Mouse (Mus musculus) intestine, postnatal 0 days (tissue): ENCODE measurements around the gene Fgfr2. TPM values are rescaled to one million over a fixed set of nuclear protein-coding genes. Genes with fewer than 3 reads are reported as not detected.
A peak's percentile ranks its signal among the peaks of the same experiment; 100 is the strongest.

Experiments used
- ATAC-seq: fragments of 200-750 bp; cut with Nextera tagmentation; 2 replicates; pipeline ENCODE4 v1.8.0; 2017; ENCODE audit warnings: mild to moderate bottlenecking, moderate TSS enrichment, moderate library complexity
- H3K27ac ChIP-seq: fragments of 300-500 bp; sonication (generic); 2 replicates; pipeline ENCODE4 v1.5.1; 2014; ENCODE audit warnings: mild to moderate bottlenecking, low read depth, low read length, moderate library complexity
- H3K27me3 ChIP-seq: fragments of 300-500 bp; sonication (generic); replicated peaks from 2 replicates; pipeline ENCODE4 v1.6.1; 2014; ENCODE audit warnings: low read length, mixed read lengths; ENCODE audit not compliant: control insufficient read depth, insufficient read depth
- H3K36me3 ChIP-seq: fragments of 300-500 bp; sonication (generic); 2 replicates; pipeline ENCODE4 v1.6.1; 2014; ENCODE audit warnings: mild to moderate bottlenecking, moderate library complexity; ENCODE audit not compliant: control insufficient read depth, insufficient read depth
- H3K4me1 ChIP-seq: fragments of 300-500 bp; sonication (generic); replicated peaks from 2 replicates; pipeline ENCODE4 v1.6.1; 2014; ENCODE audit warnings: antibody characterized with exemption, low read length, mixed read lengths; ENCODE audit not compliant: control insufficient read depth, insufficient read depth
- H3K4me2 ChIP-seq: fragments of 300-500 bp; sonication (generic); replicated peaks from 2 replicates; pipeline ENCODE4 v1.6.1; 2014; ENCODE audit warnings: low read depth, mild to moderate bottlenecking, moderate library complexity
- H3K4me3 ChIP-seq: fragments of 300-500 bp; sonication (generic); 2 replicates; pipeline ENCODE4 v1.5.1; 2014; ENCODE audit warnings: low read depth, low read length
- H3K9ac ChIP-seq: fragments of 300-500 bp; sonication (generic); 2 replicates; pipeline ENCODE4 v1.6.1; 2014; ENCODE audit warnings: mild to moderate bottlenecking, low read depth, low read length
- H3K9me3 ChIP-seq: fragments of 300-500 bp; sonication (generic); 2 replicates; pipeline ENCODE4 v1.6.1; 2016; ENCODE audit warnings: mixed run types; ENCODE audit not compliant: control insufficient read depth
- CTCF ChIP-seq: sonication (generic); IDR thresholded peaks from 2 replicates; pipeline ENCODE4 v1.5.1; 2016; ENCODE audit warnings: low read depth, mild to moderate bottlenecking, control low read depth, antibody characterized with exemption, moderate library complexity
- WGBS: fragments of 180-500 bp; shearing (Covaris S2); extraction: QIAGEN DNeasy Blood & Tissue Kit; methylation state at CpG from one replicate; pipeline ENCODE4 v1.1.7; 2014; 5-methylcytosine and 5-hydroxymethylcytosine counted together
- polyA plus RNA-seq: library from polyadenylated mRNA; unstranded; fragments of >200 nt; fragmentation: Nextera tagmentation; extraction: Ambion mirVana; gene quantifications from 2 replicates; pipeline ENCODE4 v1.2.1, GENCODE M21; 2015

Gene Fgfr2
- polyA plus RNA-seq, 1 experiment from 2014 or later = 29.5 TPM

DNA sequence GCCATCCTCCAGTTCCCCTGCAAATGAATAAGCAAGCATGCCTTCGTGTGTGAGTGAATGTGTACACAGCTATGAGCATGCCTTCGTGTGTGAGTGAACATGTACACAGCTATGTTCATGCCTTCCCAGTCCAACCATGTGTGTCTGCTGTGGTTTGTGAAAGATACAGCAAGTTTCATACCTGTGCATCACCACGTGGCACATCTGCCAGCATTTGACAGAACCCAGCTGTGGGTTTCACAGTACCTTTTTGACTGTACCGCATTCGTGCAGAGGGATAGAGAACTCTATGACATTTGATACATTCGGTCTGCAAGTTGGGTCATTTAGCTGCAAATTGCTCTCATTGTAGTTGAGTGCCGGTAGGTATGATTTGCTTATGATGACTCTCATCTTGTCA is 1808.7 kb downstream of the Fgfr2 start:
- no peaks in the 10 kb centered on the region for H3K4me1 ChIP-seq
- no peaks in the 10 kb centered on the region for H3K36me3 ChIP-seq
- no peak for ATAC-seq
- no peak overlapping the region for H3K27ac ChIP-seq
- H3K4me3 ChIP-seq = no peak overlapping the region
- H3K4me2 ChIP-seq = no peak overlapping the region
- H3K9me3 ChIP-seq = no peaks in the 10 kb centered on the region
- no peaks in the 10 kb centered on the region for H3K27me3 ChIP-seq
- no peak overlapping the region for H3K9ac ChIP-seq
- TF ChIP-seq CTCF = no peak
- 77% methylated on average over 7 of the region's 7 CpGs for WGBS

DNA sequence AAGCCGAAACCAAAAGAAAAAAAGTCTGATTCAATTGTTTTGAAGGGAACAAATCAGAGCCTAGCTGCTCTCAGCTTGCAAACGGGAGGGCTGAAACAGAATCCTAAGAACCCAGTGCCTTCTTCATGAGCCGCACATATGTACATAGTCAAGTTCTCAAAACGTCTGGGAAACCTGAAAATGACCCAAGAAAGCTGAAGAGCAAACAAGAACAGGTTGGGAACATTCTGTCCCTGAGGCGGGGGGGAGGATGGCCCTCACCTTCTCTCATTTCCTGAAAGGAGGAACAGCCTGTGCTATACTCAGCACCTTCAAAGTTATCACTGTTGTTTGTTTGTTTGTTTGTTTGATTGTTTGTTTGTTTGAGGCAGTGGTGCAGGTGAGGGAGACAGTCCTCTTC is 1816.4 kb downstream of the Fgfr2 start:
- no peaks in the 10 kb centered on the region for H3K9me3 ChIP-seq
- TF ChIP-seq CTCF = no peak
- no peak for ATAC-seq
- no peak overlapping the region for H3K4me3 ChIP-seq
- WGBS = 71% methylated on average over 5 of the region's 5 CpGs
- no peak overlapping the region for H3K4me2 ChIP-seq
- no peaks in the 10 kb centered on the region for H3K4me1 ChIP-seq
- H3K27me3 ChIP-seq = no peaks in the 10 kb centered on the region
- H3K36me3 ChIP-seq = no peaks in the 10 kb centered on the region
- H3K27ac ChIP-seq = no peak overlapping the region
- no peak overlapping the region for H3K9ac ChIP-seq

DNA sequence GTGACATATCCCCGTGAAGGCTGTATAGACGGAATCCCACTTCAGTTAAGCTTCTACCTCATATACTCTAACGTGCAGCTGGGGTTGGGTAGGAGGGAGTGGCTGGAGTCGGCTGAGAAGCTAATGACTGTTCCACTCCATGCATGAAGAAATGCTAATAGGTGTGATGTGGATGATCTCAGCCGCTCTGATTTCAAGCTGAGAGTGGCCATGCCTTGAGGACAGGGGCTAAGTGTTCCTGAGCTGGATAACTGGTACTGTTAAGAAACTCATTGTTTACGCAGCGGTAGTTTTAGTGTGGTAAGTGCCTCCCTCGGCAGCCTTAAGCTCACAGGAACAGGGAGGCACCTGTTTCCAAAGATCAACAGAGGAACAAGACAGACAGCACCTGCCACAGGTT is 1819.8 kb downstream of the Fgfr2 start:
- Histone ChIP-seq H3K36me3 (no peaks in the 10 kb centered on the region), H3K27me3 (no peaks in the 10 kb centered on the region), H3K4me3 (no peak overlapping the region), H3K9ac (no peak overlapping the region), H3K4me1 (no peaks in the 10 kb centered on the region), H3K4me2 (no peak overlapping the region), H3K27ac (no peak overlapping the region), H3K9me3 (no peaks in the 10 kb centered on the region)
- WGBS = 51% methylated on average over 8 of the region's 8 CpGs
- no peak for ATAC-seq
- no peak for TF ChIP-seq CTCF

DNA sequence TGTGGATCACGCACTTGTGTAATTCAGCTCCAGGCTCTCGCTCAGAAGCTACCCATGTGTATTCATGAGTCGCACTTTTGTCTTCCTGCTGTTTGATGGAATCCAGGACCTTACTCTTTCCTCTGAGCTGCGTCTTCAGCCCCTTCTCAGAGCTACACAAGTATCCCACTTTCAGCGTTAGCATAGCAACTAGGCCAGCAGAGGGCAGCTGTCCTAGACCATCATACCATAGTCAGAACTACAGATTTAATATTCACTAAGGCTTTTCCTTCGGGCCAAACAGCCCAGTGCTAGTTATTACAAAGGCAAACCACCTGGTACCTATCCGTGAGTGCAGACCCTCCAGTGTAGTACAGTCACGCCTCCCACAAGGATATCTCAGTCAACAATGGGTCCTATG is 1826.0 kb downstream of the Fgfr2 start:
- no peak overlapping the region for H3K27ac ChIP-seq
- 68% methylated on average over 8 of the region's 8 CpGs for WGBS

DNA sequence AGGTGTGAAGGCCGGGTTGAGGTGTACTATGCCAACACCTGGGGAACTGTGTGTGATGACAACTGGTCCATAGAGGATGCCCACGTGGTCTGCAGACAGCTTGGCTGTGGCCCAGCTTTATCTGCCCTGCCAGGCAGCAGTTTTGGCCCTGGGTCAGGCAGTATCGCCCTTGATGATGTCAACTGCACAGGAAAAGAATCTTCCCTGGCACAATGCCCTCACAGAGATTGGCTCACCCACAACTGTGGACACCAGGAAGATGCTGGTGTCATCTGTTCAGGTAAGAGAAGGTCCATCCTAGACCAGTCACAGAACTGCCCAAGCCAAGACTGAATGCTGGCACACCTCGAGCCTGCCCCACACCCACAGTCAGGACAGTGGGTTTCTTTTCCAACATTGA is 1857.3 kb downstream of the Fgfr2 start:
- no peaks in the 10 kb centered on the region for H3K4me1 ChIP-seq
- no peaks in the 10 kb centered on the region for H3K9me3 ChIP-seq
- no peak for ATAC-seq
- no peak overlapping the region for H3K4me3 ChIP-seq
- H3K27ac ChIP-seq = no peak overlapping the region
- H3K4me2 ChIP-seq = no peak overlapping the region
- WGBS = 81% methylated on average over 4 of the region's 4 CpGs
- no peaks in the 10 kb centered on the region for H3K27me3 ChIP-seq
- H3K36me3 ChIP-seq = no peaks in the 10 kb centered on the region
- no peak overlapping the region for H3K9ac ChIP-seq
- no peak for TF ChIP-seq CTCF

More for the DNA sequence above, 1826.0 kb downstream of the Fgfr2 start:
- ATAC-seq = no peak
- no peaks in the 10 kb centered on the region for H3K9me3 ChIP-seq
- H3K4me3 ChIP-seq = no peak overlapping the region
- no peaks in the 10 kb centered on the region for H3K4me1 ChIP-seq
- H3K36me3 ChIP-seq = no peaks in the 10 kb centered on the region
- H3K27me3 ChIP-seq = no peaks in the 10 kb centered on the region
- no peak overlapping the region for H3K4me2 ChIP-seq
- H3K9ac ChIP-seq = no peak overlapping the region
- TF ChIP-seq CTCF = peak; percentile 49

DNA sequence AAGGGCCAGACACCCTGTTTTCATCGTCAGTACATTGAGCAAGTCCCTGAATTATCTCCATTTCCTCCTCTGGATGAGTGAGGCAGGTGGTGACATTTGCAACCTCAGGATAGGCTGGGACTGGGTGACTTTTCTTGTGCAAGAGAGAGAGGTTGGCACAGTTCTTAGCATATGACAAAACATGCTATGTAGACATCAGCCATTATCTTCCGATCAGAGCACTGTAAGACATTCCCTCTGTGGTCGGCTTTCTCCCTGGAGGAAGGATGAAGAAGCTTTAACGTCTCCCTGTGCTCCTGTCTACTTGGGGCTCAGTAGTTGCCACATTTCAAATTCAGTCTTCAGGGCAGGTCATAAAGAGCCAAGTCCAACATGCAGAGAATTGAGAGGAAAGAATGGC is 1858.9 kb downstream of the Fgfr2 start:
- no peak for TF ChIP-seq CTCF
- Histone ChIP-seq H3K36me3 (no peaks in the 10 kb centered on the region), H3K27me3 (no peaks in the 10 kb centered on the region), H3K9me3 (no peaks in the 10 kb centered on the region), H3K4me3 (no peak overlapping the region), H3K27ac (no peak overlapping the region), H3K9ac (no peak overlapping the region), H3K4me1 (no peaks in the 10 kb centered on the region), H3K4me2 (no peak overlapping the region)
- ATAC-seq = no peak
- WGBS = 77% methylated on average over 4 of the region's 4 CpGs

DNA sequence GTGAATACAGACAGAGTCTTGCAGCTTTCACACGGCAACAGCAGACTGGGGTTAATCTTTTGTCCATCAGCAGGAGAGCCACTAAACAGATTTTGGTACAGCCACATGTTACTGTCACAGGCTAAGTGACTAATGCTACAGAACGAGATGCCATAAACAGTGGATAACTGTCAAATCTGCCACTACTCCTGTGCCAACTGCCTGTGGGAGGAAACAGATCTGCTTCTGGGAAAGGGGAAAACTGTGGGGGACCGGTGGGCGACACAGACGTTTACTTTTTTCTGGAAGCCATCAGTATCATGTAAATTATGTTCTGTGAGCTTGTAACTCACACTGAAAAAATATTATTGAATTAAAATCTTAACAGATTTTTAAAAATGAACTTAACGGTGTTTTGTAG is 1862.2 kb downstream of the Fgfr2 start:
- no peak for TF ChIP-seq CTCF

More for the DNA sequence above, 1862.2 kb downstream of the Fgfr2 start:
- H3K27me3 ChIP-seq = 0 out of 2 replicates have a peak, but pooled peaks cover 3% of the 10 kb centered on the region
- no peaks in the 10 kb centered on the region for H3K9me3 ChIP-seq
- no peak overlapping the region for H3K27ac ChIP-seq
- 69% methylated on average over 6 of the region's 6 CpGs for WGBS
- H3K4me3 ChIP-seq = no peak overlapping the region
- no peaks in the 10 kb centered on the region for H3K36me3 ChIP-seq
- H3K9ac ChIP-seq = no peak overlapping the region
- no peak for ATAC-seq
- H3K4me2 ChIP-seq = no peak overlapping the region
- no peaks in the 10 kb centered on the region for H3K4me1 ChIP-seq
